Mouse (Mus musculus): ENCODE results near the gene Ceacam13. TPM values are rescaled to one million over a fixed set of nuclear protein-coding genes. Genes with fewer than 3 reads are reported as not detected.
"Not testable (repeated sequence)": the region's sequence is repeated elsewhere in the genome, so short reads cannot be mapped to it uniquely, and the experiment has no call there.

Ceacam13 gene
- not detected for total RNA-seq (2022)

GRCm38 (mm10) chr7:18009589-18009988, at the start of gene Ceacam13:
Ceacam13 (plus strand) TSS chr7:18009889.
- DNase-seq: no peak

- no peak for DNase-seq
Observed at GRCm38 (mm10) chr7:17971824-17972223, 37.9 kb upstream of the Ceacam13 start, which contains the start of gene Ceacam11. Ceacam11 (plus strand) TSS chr7:17972124.

DNA sequence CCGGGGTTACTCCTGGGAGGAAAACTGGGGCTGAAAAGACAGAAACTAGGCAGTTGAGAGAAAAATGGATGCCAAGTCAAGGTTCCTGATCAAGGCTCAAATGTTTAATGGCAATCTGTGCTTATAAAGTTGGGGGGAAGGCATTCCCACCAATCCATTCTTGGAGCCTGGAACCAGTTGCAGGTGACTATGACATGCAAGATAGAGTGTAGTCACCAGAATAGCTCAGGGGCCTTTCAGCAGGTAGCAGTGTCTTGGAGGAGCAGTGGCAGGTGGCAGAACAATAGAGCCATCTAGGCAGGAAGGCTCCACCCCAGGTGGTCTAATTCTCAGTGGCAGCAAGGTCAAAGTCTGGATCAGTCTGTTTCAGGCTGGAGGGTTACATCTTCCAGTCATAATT, 8.6 kb upstream of the Ceacam13 start:
- not testable (repeated sequence) for DNase-seq

DNA sequence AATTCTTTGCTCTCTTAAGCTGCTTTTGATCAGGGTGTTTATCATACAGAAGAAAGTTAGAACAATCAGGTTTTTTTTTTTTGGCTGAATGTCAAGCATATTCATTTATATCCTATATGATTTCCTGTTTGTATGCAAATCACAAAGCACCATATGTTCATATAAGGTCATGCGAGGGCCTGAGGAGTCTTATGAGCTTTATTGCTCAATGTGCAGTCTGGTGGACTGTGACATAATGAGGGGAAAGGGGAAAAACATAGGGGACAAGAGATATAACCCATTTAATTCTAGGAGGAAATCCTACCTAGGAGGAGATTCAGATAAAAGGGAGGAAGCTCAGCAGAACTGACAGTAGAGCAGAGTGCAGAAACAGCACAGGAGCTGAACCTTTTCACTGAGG, 55.9 kb downstream of the Ceacam13 start, which contains the start of gene Ceacam12:
Gene Ceacam12 (plus strand): TSS at position 301 of the 400 bp plus-strand sequence.
- DNase-seq: no peak

Small RNAs within 50 kb of the gene (microRNA-seq; reads per million reads assigned to microRNA genes)
- gene Gm22414: 0 reads per million in 2 experiments

Other genes starting within 250 kb of the Ceacam13 start
- gene Ceacam14, start 197.3 kb upstream of the Ceacam13 start, total RNA-seq (2022): not detected
- not detected for gene Gm5155, start 138.1 kb upstream of the Ceacam13 start, total RNA-seq (2022)
- gene Ceacam11, start 37.8 kb upstream of the Ceacam13 start, total RNA-seq (2022): not detected
- not detected for gene Ceacam12, start 56.0 kb downstream of the Ceacam13 start, total RNA-seq (2022)
- gene Igfl3, start 166.6 kb downstream of the Ceacam13 start, total RNA-seq (2022): not detected
- not detected for gene Mill1, start 235.5 kb downstream of the Ceacam13 start, total RNA-seq (2022)

Measured in adrenal gland, adult 8-10 months (tissue).